Mouse (Mus musculus): Measurements from ENCODE around the gene Kcnip4.

The Kcnip4 gene

GRCm38 (mm10) chr5:48583431-48583830 is 941.3 kb downstream of the Kcnip4 start:
- no peak for DNase-seq (ENCODE audit: low spot score)

- DNase-seq (ENCODE audit: low spot score) = no peak
Measured at GRCm38 (mm10) chr5:48563996-48564587, 960.6 kb downstream of the Kcnip4 start.

GRCm38 (mm10) chr5:48551753-48552152 is 973.0 kb downstream of the Kcnip4 start:
- DNase-seq (ENCODE audit: low spot score) = no peak

- no peak for DNase-seq (ENCODE audit: low spot score)
Measured at GRCm38 (mm10) chr5:48545825-48546224, 978.9 kb downstream of the Kcnip4 start.

GRCm38 (mm10) chr5:48544784-48545734 is 979.6 kb downstream of the Kcnip4 start:
- no peak for DNase-seq (ENCODE audit: low spot score)

- no peak for DNase-seq (ENCODE audit: low spot score)
Measured at GRCm38 (mm10) chr5:48518035-48518434, 1006.7 kb downstream of the Kcnip4 start.

- no peak for DNase-seq (ENCODE audit: low spot score)
Measured at GRCm38 (mm10) chr5:48513354-48513753, 1011.4 kb downstream of the Kcnip4 start.

- no peak for DNase-seq (ENCODE audit: low spot score)
Measured at GRCm38 (mm10) chr5:48511357-48511756, 1013.4 kb downstream of the Kcnip4 start.

GRCm38 (mm10) chr5:48510241-48510640 is 1014.5 kb downstream of the Kcnip4 start:
- no peak for DNase-seq (ENCODE audit: low spot score)

- DNase-seq (ENCODE audit: low spot score) = no peak
Measured at GRCm38 (mm10) chr5:48509194-48509930, 1015.3 kb downstream of the Kcnip4 start.

- DNase-seq (ENCODE audit: low spot score) = no peak
Measured at GRCm38 (mm10) chr5:48503094-48503493, 1021.6 kb downstream of the Kcnip4 start.

- no peak for DNase-seq (ENCODE audit: low spot score)
Measured at GRCm38 (mm10) chr5:48502442-48502841, 1022.3 kb downstream of the Kcnip4 start.

GRCm38 (mm10) chr5:48500204-48500603 is 1024.5 kb downstream of the Kcnip4 start:
- no peak for DNase-seq (ENCODE audit: low spot score)

GRCm38 (mm10) chr5:48490864-48491477 is 1033.7 kb downstream of the Kcnip4 start:
- no peak for DNase-seq (ENCODE audit: low spot score)

GRCm38 (mm10) chr5:48489549-48490288 is 1035.0 kb downstream of the Kcnip4 start:
- no peak for DNase-seq (ENCODE audit: low spot score)

GRCm38 (mm10) chr5:48483112-48483511 is 1041.6 kb downstream of the Kcnip4 start:
- DNase-seq (ENCODE audit: low spot score) = no peak

- DNase-seq (ENCODE audit: low spot score) = no peak
Measured at GRCm38 (mm10) chr5:48460221-48460620, 1064.5 kb downstream of the Kcnip4 start.

- DNase-seq (ENCODE audit: low spot score) = no peak
Measured at GRCm38 (mm10) chr5:48448888-48449287, 1075.8 kb downstream of the Kcnip4 start.

- no peak for DNase-seq (ENCODE audit: low spot score)
Measured at GRCm38 (mm10) chr5:48430459-48430858, 1094.2 kb downstream of the Kcnip4 start.

GRCm38 (mm10) chr5:48421957-48422356 is 1102.8 kb downstream of the Kcnip4 start:
- no peak for DNase-seq (ENCODE audit: low spot score)

GRCm38 (mm10) chr5:48419741-48420140 is 1105.0 kb downstream of the Kcnip4 start:
- DNase-seq (ENCODE audit: low spot score) = no peak

All from ovary, postnatal 10 days (tissue).